Mouse (Mus musculus) adrenal gland, adult 2 months (tissue): ENCODE results near the gene Hoxa3. TPM values are rescaled to one million over a fixed set of nuclear protein-coding genes. Genes with fewer than 3 reads are reported as not detected.

Experiments used
- DNase-seq: peaks from one replicate; pipeline ENCODE4 v3.0.0; 2021
- polyA plus RNA-seq: library from polyadenylated mRNA; depleted of rRNA; stranded (reverse); fragments of >200 nt; gene quantifications from 2 replicates; pipeline ENCODE4 v1.2.3, GENCODE M21; 2012
- total RNA-seq, 2 experiments: library from RNA; stranded (reverse); gene quantifications; 2 replicates each; pipeline ENCODE4 v1.2.3; 2021

Hoxa3 gene
- total and polyA plus RNA-seq, 3 experiments, result 2.7 to 6.8 (median 5.4) TPM

DNA sequence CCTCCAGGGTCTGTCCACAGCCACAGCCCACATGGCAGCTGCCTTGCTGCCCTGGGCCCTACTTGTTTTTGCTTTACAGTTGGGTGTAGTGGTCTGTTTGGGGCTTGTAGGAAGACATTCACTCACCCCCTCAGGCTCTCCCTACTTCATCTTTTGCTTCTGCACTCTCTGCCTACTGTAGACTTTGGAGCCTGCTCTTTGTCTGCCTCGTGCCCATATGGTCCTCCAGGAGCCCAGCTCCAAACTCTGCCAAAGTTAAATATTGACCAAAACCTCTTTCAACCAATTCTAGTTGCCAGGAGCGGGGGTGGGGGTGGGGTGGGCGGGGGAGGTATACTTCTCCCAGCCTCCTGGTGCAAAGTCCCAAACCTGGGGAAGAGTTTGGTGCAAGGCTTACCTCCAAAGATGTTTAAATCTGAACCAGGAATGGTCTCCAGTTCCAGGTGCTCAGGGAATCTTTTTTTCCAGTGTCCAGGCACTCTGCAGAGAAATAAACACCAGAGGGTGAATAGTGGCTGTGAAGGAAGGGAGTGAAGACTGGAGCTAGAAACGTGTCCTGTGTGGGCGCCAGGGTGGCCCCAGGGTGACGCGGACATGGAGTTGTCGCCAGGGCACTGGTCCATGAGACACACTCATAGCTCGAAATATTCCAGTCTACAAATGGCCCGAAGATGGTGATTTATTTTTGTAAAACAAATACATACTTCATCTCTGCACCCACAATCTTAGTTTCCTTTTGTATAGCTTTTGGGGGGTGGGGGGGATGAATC is 29.6 kb downstream of the Hoxa3 start:
- no peak for DNase-seq

GRCm38 (mm10) chr6:52182793-52183192 is 30.3 kb downstream of the Hoxa3 start:
- DNase-seq, result no peak

- DNase-seq, result no peak
Observed at GRCm38 (mm10) chr6:52182030-52182429, 31.1 kb downstream of the Hoxa3 start.

DNA sequence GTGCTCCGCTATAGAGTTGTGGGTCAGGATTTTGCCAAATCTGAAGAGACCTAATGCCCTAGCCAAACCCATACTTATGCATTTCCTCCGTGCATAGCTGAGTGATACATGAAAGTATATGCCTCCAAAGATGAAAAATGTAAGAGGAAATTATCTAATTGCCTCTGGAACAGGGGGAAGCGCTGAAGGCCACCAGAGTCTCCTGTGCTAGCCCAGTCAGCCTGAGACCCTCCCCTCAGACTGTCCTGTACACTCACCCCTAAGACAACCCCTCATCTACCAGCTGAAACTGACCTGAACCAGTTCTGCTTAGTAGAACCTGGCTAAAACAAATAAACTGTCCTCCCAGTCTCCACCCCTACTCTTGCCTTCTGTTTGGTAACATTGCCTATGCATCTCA is 32.4 kb downstream of the Hoxa3 start:
- DNase-seq, result no peak

- DNase-seq, result no peak
Observed at GRCm38 (mm10) chr6:52180213-52180710, 32.9 kb downstream of the Hoxa3 start.

GRCm38 (mm10) chr6:52179690-52180089 is 33.4 kb downstream of the Hoxa3 start:
- DNase-seq, result no peak

- no peak for DNase-seq
Observed at GRCm38 (mm10) chr6:52178918-52179665, 34.0 kb downstream of the Hoxa3 start.

GRCm38 (mm10) chr6:52177806-52178205 is 35.3 kb downstream of the Hoxa3 start:
- DNase-seq, result no peak

DNA sequence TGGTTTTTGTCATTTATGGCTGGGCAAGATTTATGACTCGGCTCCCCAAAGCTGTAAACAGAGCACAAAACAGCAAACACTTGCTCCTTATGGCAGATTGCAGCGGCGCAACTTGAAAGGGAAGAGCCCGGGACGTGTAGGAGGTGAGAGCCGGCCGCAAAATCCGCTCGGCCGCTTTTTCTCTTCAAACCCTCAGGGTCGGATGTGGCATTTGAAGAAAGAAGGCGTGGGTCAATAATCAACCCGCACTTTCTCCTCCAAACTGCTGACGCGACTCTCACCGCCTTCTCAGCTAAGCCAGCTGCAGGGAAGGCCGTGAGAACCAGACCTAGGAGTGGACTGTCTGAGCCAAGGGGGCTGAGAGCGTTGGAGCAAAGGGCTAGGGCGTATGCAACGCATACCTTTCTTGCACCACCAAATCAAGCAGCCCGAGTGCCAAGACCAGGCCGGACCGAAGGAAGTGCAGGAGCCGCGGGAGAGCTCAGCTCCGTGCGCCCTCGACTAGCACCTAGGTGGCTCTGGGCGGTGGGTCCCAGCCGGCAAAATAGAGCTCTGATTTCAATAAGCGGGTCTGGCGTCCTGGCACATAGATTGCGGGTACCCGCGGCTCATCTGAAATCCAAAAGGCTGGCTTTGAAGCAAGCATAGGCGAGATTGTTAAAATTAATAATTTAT is 35.9 kb downstream of the Hoxa3 start, which contains the start of gene 5730596B20Rik:
5730596B20Rik (plus strand) TSS at position 438 of the 675 bp plus-strand sequence.
- DNase-seq, result peak; percentile 33

DNA sequence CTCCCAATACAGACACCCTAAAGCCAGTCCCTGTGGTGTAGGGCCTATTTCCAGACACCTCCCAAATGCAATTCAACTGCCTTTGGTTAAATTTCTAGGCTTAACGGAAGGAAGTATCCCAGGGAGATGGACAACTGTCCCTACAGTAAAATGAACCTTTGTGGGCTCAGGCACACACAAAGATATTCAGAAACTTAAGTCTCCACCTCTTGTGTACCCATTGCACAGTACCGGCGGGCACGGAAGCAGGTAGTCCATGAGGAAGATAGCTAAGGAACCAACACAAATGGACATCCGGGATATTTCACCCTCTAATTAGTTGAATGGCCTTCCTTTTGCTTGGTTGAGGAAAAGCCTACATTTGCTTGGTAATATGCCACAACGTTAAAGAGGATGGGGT is 36.7 kb downstream of the Hoxa3 start:
- DNase-seq, result peak; percentile 15

GRCm38 (mm10) chr6:52175864-52176263 is 37.3 kb downstream of the Hoxa3 start:
- peak; percentile 60 for DNase-seq

DNA sequence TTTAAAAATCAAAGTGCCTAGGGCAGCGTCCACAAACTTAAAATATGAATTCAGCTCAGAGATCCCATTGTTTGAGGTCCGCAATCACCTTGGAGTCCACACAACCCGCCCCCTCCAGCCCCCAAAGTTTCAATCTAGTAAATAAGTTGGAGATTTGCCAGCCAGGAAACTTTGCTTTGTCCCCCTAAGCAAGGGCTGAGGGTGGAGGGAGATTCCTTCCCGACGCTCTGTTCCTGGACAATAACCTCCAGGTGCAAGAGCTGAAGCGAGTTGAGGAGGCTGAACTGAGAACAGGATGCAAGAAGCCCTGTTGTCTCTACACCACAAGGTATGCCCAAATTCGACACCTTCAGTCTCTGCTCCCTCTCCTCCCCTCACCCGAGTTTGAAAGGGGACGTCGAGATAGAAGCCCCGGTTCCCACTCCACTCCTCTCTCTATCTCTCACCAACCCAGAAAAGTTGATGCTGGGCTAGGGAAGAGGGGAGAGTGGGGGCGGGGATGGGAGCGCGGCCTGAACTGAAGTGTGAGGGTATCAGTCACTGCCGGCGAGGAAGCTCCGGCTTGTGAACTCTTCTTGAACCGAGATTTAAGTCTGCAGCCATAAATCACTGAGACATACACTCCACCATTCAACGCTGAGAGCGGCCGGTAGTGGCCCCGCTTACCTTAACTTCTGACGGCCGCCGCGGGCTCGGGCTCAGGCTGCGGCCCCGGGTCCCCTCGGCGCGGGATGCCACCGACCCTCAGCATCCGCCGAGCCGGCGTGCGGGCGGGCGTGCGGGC is 38.0 kb downstream of the Hoxa3 start:
- DNase-seq, result peak; percentile 67

- DNase-seq, result no peak
Observed at GRCm38 (mm10) chr6:52173648-52174047, 39.5 kb downstream of the Hoxa3 start.

DNA sequence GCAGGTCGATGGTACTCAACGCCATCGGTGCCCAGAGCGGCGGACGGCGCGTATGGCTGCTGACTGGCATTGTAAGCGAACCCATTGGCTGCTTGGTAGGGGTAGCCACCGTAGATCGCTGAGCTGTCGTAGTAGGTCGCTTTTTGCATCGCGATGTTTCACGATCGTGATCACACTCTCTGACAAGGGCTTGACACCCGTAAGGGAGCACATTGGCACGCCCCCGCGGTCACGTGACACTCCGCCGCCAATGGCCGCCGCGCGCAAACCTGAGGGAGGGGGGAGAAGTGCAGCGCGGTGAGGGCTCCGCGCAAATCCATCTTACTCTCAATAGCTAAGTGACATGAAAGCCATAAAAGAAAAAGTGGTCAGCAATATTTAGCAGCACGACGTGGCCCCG is 40.6 kb downstream of the Hoxa3 start:
- peak; percentile 94 for DNase-seq

DNA sequence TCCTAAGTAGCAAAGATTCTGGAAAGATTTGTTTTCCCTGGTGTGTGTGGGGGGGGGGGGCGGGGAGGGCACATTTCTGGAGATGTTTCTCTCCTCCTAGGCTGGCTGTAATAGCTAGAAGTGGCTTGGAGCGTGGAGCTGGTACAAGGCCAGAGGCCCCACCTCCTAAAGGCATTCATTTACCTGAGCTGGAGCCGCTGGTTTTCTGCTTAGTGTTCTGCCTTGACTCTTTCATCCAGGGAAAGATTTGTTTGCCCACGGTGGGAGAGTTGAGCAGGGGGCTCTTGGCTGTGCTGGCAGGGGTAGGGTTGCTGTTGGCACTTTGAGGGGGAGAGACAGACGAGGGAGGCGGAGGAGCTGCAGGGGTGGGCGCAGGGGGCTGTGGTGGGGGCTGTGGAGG is 41.2 kb downstream of the Hoxa3 start:
- DNase-seq, result no peak

DNA sequence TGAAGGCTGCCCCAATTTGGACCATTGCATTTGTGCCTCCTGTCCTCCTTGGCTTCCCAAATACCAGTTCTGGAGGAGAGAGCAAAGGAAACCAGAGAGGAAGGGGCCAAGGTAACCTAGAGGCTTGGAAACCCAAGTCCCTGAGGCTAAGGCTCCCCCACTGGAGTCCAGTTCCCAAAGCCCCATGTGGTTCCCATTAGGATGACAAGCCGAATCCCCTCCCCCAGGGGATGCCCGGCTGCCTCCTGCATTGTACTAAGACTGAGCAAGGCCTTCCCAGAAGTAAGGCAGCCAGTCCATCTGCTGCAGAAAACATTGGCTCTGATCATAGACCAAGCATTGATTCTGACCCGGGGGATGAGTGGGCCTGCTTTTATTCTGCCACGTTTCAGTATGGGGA is 41.8 kb downstream of the Hoxa3 start:
- DNase-seq, result no peak

DNA sequence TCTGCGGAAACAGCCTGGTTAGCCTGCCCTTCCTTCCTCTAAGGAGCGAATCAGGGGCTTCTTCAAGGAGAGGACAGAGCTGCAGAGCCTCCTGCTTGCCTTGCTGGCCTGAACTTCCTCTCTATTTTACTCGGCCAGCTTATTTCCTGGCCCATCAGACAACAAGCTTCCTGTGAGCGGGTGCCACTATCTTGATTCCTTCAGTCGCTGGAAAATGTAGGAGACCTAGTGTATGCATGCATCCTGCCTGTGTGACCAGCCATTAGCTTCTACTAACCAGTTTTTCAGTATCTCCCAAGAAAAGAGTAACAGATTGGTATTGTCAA is 42.3 kb downstream of the Hoxa3 start:
- DNase-seq, result no peak

- peak; percentile 68 for DNase-seq
Observed at GRCm38 (mm10) chr6:52170166-52170897, 42.8 kb downstream of the Hoxa3 start.

DNA sequence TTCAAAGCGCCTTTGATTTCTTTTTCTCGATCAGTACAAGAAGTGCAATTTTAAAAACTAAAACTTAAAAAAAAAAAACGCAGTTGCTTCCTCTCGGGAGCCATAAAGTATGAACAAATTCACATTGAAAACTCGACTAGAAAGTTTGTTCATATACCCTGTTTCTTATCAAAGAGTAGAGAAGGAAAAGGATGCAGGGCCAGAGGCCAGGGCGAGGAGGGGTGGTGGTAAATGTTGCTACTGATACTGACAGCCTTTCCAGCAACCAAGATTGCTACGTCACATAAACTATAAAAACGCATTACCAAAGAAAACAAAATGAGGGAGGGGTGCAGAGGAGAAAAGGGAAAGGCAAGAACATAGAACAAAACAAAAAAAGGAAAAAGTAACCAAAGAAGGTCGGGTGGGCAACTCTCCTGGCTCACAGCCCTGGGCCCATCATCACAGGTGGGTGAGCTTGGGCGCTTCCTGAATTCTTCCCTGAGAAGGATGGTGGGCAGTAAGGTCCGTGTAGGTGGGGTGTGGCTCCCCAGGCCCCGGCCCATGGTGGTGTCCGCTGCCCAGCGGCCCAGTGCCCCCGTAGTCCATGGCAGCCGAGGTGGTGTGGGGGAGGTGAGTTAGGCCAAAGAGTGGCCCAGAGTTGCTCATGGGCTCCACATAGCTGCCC is 43.5 kb downstream of the Hoxa3 start:
- no peak for DNase-seq

GRCm38 (mm10) chr6:52168191-52169055 is 44.7 kb downstream of the Hoxa3 start:
- peak; percentile 59 for DNase-seq
